Mouse (Mus musculus): Measurements from ENCODE around the gene Defb23. TPM values are rescaled to one million over a fixed set of nuclear protein-coding genes. Genes with fewer than 3 reads are reported as not detected.
A peak's percentile ranks its signal among the peaks of the same experiment; 100 is the strongest.
"Not testable (repeated sequence)": the region's sequence is repeated elsewhere in the genome, so short reads cannot be mapped to it uniquely, and the experiment has no call there.

Gene Defb23
- polyA plus RNA-seq, 1 experiment from 2014 or later: not detected

DNA sequence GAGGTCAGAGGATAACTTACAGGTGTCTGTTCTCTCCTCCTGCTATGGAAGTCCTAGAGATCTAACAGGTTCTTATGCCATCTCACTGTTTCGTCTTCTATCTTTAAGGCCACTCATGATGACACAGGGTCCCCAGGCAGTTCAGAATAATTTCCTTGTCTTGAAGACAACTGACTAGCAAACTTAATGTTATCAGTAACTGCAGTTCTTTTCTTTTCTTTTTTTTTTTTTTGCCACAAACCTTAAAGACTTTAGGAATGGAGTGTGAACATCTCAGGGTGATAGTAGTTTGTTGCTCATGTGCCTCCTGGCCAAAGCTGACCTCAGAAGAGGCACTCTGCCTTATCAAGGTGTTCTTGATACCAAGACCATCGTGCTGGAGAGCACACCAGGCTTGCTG is 17.8 kb downstream of the Defb23 start:
- no peak overlapping the region for H3K4me3 ChIP-seq (ENCODE audit: low read depth, low read length)
- no peaks in the 10 kb centered on the region for H3K36me3 ChIP-seq (ENCODE audit: control insufficient read depth, insufficient read depth, low read length)
- DNase-seq (ENCODE audit: low spot score): no peak
- 59% methylated on average over 2 of the region's 2 CpGs for WGBS
- no peak for ATAC-seq (replicated peaks; ENCODE audit: low FRiP score, low TSS enrichment, low read depth)
- H3K9me3 ChIP-seq (ENCODE audit: control insufficient read depth, low read length): no peaks in the 10 kb centered on the region
- no peak overlapping the region for H3K4me2 ChIP-seq (ENCODE audit: low read length)
- no peak overlapping the region for H3K9ac ChIP-seq (ENCODE audit: low read length)
- peaks cover 5% of the 10 kb centered on the region for H3K4me1 ChIP-seq (replicated peaks; ENCODE audit: control insufficient read depth, insufficient read depth, low read length)
- no peaks in the 10 kb centered on the region for H3K27me3 ChIP-seq (replicated peaks; ENCODE audit: control insufficient read depth, insufficient read depth, low read length)
- no peak overlapping the region for H3K27ac ChIP-seq (ENCODE audit: low read depth)

GRCm38 (mm10) chr2:152443281-152443680 is 21.1 kb downstream of the Defb23 start:
- Histone ChIP-seq H3K36me3 (ENCODE audit: control insufficient read depth, insufficient read depth, low read length) (no peaks in the 10 kb centered on the region), H3K27ac (ENCODE audit: low read depth) (no peak overlapping the region), H3K4me2 (ENCODE audit: low read length) (no peak overlapping the region), H3K27me3 (replicated peaks; ENCODE audit: control insufficient read depth, insufficient read depth, low read length) (no peaks in the 10 kb centered on the region), H3K4me1 (replicated peaks; ENCODE audit: control insufficient read depth, insufficient read depth, low read length) (peaks cover 5% of the 10 kb centered on the region), H3K9me3 (ENCODE audit: control insufficient read depth, low read length) (no peaks in the 10 kb centered on the region), H3K9ac (ENCODE audit: low read length) (no peak overlapping the region), H3K4me3 (ENCODE audit: low read depth, low read length) (no peak overlapping the region)
- no peak for DNase-seq (ENCODE audit: low spot score)
- WGBS: 89% methylated on average over 8 of the region's 8 CpGs
- ATAC-seq (replicated peaks; ENCODE audit: low FRiP score, low TSS enrichment, low read depth): no peak

- Histone ChIP-seq H3K27me3 (replicated peaks; ENCODE audit: control insufficient read depth, insufficient read depth, low read length) (no peaks in the 10 kb centered on the region), H3K4me1 (replicated peaks; ENCODE audit: control insufficient read depth, insufficient read depth, low read length) (peaks cover 2% of the 10 kb centered on the region), H3K9ac (ENCODE audit: low read length) (no peak overlapping the region), H3K27ac (ENCODE audit: low read depth) (no peak overlapping the region), H3K9me3 (ENCODE audit: control insufficient read depth, low read length) (no peaks in the 10 kb centered on the region), H3K36me3 (ENCODE audit: control insufficient read depth, insufficient read depth, low read length) (no peaks in the 10 kb centered on the region), H3K4me2 (ENCODE audit: low read length) (no peak overlapping the region), H3K4me3 (ENCODE audit: low read depth, low read length) (no peak overlapping the region)
- no peak for DNase-seq (ENCODE audit: low spot score)
- 77% methylated on average over 4 of the region's 4 CpGs for WGBS
- no peak for ATAC-seq (replicated peaks; ENCODE audit: low FRiP score, low TSS enrichment, low read depth)
These were observed 22.1 kb downstream of the Defb23 start for GRCm38 (mm10) chr2:152442322-152442721.

GRCm38 (mm10) chr2:152439833-152440232 is 24.6 kb downstream of the Defb23 start:
- no peak overlapping the region for H3K4me2 ChIP-seq (ENCODE audit: low read length)
- H3K4me3 ChIP-seq (ENCODE audit: low read depth, low read length): no peak overlapping the region
- peaks cover 5% of the 10 kb centered on the region for H3K4me1 ChIP-seq (replicated peaks; ENCODE audit: control insufficient read depth, insufficient read depth, low read length)
- ATAC-seq (replicated peaks; ENCODE audit: low FRiP score, low TSS enrichment, low read depth): no peak
- no peaks in the 10 kb centered on the region for H3K36me3 ChIP-seq (ENCODE audit: control insufficient read depth, insufficient read depth, low read length)
- H3K27me3 ChIP-seq (replicated peaks; ENCODE audit: control insufficient read depth, insufficient read depth, low read length): no peaks in the 10 kb centered on the region
- no peak overlapping the region for H3K9ac ChIP-seq (ENCODE audit: low read length)
- no peak for DNase-seq (ENCODE audit: low spot score)
- no peaks in the 10 kb centered on the region for H3K9me3 ChIP-seq (ENCODE audit: control insufficient read depth, low read length)
- 79% methylated on average over 2 of the region's 2 CpGs for WGBS
- no peak overlapping the region for H3K27ac ChIP-seq (ENCODE audit: low read depth)

GRCm38 (mm10) chr2:152438963-152439362 is 25.5 kb downstream of the Defb23 start:
- DNase-seq (ENCODE audit: low spot score) (no peak), ATAC-seq (replicated peaks; ENCODE audit: low FRiP score, low TSS enrichment, low read depth) (no peak)
- Histone ChIP-seq H3K9ac (ENCODE audit: low read length) (no peak overlapping the region), H3K36me3 (ENCODE audit: control insufficient read depth, insufficient read depth, low read length) (no peaks in the 10 kb centered on the region), H3K27ac (ENCODE audit: low read depth) (no peak overlapping the region), H3K4me3 (ENCODE audit: low read depth, low read length) (no peak overlapping the region), H3K4me1 (replicated peaks; ENCODE audit: control insufficient read depth, insufficient read depth, low read length) (peaks cover 5% of the 10 kb centered on the region), H3K4me2 (ENCODE audit: low read length) (no peak overlapping the region), H3K9me3 (ENCODE audit: control insufficient read depth, low read length) (no peaks in the 10 kb centered on the region), H3K27me3 (replicated peaks; ENCODE audit: control insufficient read depth, insufficient read depth, low read length) (no peaks in the 10 kb centered on the region)
- WGBS: 79% methylated on average over 1 of the region's 1 CpGs

GRCm38 (mm10) chr2:152436983-152437860 is 27.2 kb downstream of the Defb23 start:
- ATAC-seq (replicated peaks; ENCODE audit: low FRiP score, low TSS enrichment, low read depth) (peak; percentile 84), DNase-seq (ENCODE audit: low spot score) (peak; percentile 92)
- Histone ChIP-seq H3K4me1 (replicated peaks; ENCODE audit: control insufficient read depth, insufficient read depth, low read length) (peaks cover 5% of the 10 kb centered on the region), H3K4me2 (ENCODE audit: low read length) (peak overlapping the region; percentile 62), H3K9me3 (ENCODE audit: control insufficient read depth, low read length) (no peaks in the 10 kb centered on the region), H3K36me3 (ENCODE audit: control insufficient read depth, insufficient read depth, low read length) (no peaks in the 10 kb centered on the region), H3K4me3 (ENCODE audit: low read depth, low read length) (peak overlapping the region; percentile 26), H3K27me3 (replicated peaks; ENCODE audit: control insufficient read depth, insufficient read depth, low read length) (no peaks in the 10 kb centered on the region), H3K27ac (ENCODE audit: low read depth) (no peak overlapping the region), H3K9ac (ENCODE audit: low read length) (peak overlapping the region; percentile 38)
- 3% methylated on average over 23 of the region's 23 CpGs for WGBS

DNA sequence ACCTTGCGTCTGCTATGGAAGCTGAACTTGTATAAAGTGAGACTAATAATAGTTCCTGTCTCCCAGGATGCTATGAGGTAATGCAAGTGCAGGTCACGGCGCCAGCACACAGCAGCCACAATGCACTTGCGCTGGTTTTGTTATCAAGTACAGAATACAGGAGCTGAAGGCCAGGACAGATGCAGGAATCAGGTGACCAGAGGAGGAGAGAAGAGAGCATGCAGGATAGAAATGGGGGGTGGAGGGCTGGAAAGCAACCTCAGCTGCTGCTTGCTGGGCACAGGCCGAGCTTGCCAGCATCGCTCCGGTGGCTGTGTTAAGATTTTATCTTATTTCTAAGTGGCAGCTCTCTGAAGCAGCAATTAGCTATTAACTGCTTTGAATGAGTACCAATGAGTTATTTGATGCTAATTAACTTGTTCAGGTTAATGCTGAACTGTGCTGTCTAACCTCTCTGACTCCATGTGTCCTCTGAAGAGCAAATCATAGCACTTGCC is 28.0 kb downstream of the Defb23 start:
- H3K4me1 ChIP-seq (replicated peaks; ENCODE audit: control insufficient read depth, insufficient read depth, low read length): peaks cover 5% of the 10 kb centered on the region
- DNase-seq (ENCODE audit: low spot score) (no peak), ATAC-seq (replicated peaks; ENCODE audit: low FRiP score, low TSS enrichment, low read depth) (no peak)
- no peak overlapping the region for H3K4me2 ChIP-seq (ENCODE audit: low read length)
- H3K9me3 ChIP-seq (ENCODE audit: control insufficient read depth, low read length): no peaks in the 10 kb centered on the region
- no peaks in the 10 kb centered on the region for H3K36me3 ChIP-seq (ENCODE audit: control insufficient read depth, insufficient read depth, low read length)
- H3K27ac ChIP-seq (ENCODE audit: low read depth): no peak overlapping the region
- no peaks in the 10 kb centered on the region for H3K27me3 ChIP-seq (replicated peaks; ENCODE audit: control insufficient read depth, insufficient read depth, low read length)
- no peak overlapping the region for H3K4me3 ChIP-seq (ENCODE audit: low read depth, low read length)
- WGBS: 78% methylated on average over 7 of the region's 7 CpGs
- no peak overlapping the region for H3K9ac ChIP-seq (ENCODE audit: low read length)

GRCm38 (mm10) chr2:152428481-152428880 is 35.9 kb downstream of the Defb23 start:
- not testable (repeated sequence) for H3K27ac ChIP-seq (ENCODE audit: low read depth); H3K4me3 ChIP-seq (ENCODE audit: low read depth, low read length); H3K27me3 ChIP-seq (replicated peaks; ENCODE audit: control insufficient read depth, insufficient read depth, low read length); H3K4me1 ChIP-seq (replicated peaks; ENCODE audit: control insufficient read depth, insufficient read depth, low read length); H3K9me3 ChIP-seq (ENCODE audit: control insufficient read depth, low read length); ATAC-seq (replicated peaks; ENCODE audit: low FRiP score, low TSS enrichment, low read depth); H3K36me3 ChIP-seq (ENCODE audit: control insufficient read depth, insufficient read depth, low read length); DNase-seq (ENCODE audit: low spot score); H3K4me2 ChIP-seq (ENCODE audit: low read length); H3K9ac ChIP-seq (ENCODE audit: low read length)
- 79% methylated on average over 2 of the region's 2 CpGs for WGBS

DNA sequence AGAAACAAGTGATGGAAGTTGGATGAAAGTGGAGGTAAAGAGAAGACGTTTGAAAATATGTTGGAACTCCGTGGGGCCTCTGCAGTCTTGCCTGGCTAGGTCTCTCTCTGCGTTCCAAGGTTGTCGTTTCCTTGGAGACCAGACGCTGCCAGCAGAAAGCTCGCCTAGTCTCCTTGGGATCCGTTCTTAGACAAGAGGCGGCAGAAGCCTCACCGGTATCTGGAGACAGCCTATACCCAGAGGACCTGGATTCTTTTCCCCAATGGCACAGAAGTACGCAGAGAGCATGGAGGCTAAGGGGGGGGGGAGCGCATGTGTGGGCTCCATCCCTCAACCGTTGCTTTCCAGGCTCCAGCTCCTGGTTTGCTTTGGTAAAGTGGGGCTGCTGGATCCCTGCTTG is 36.9 kb downstream of the Defb23 start:
- H3K4me1 ChIP-seq (replicated peaks; ENCODE audit: control insufficient read depth, insufficient read depth, low read length): peaks cover 5% of the 10 kb centered on the region; the same call in 1 of the 2 replicates
- H3K9ac ChIP-seq (ENCODE audit: low read length): no peak overlapping the region
- ATAC-seq (replicated peaks; ENCODE audit: low FRiP score, low TSS enrichment, low read depth) (no peak), DNase-seq (ENCODE audit: low spot score) (no peak)
- H3K27ac ChIP-seq (ENCODE audit: low read depth): no peak overlapping the region
- H3K36me3 ChIP-seq (ENCODE audit: control insufficient read depth, insufficient read depth, low read length): no peaks in the 10 kb centered on the region
- no peaks in the 10 kb centered on the region for H3K9me3 ChIP-seq (ENCODE audit: control insufficient read depth, low read length)
- H3K4me2 ChIP-seq (ENCODE audit: low read length): peak overlapping the region; percentile 35
- 5% methylated on average over 12 of the region's 12 CpGs for WGBS
- no peaks in the 10 kb centered on the region for H3K27me3 ChIP-seq (replicated peaks; ENCODE audit: control insufficient read depth, insufficient read depth, low read length)
- H3K4me3 ChIP-seq (ENCODE audit: low read depth, low read length): no peak overlapping the region

Data from intestine, embryonic 14.5 days (tissue).